Mouse (Mus musculus) adrenal gland (tissue): Measurements from ENCODE around the gene Elovl2.
"Not testable (repeated sequence)": the region's sequence is repeated elsewhere in the genome, so short reads cannot be mapped to it uniquely, and the experiment has no call there.

Experiments
- intact Hi-C: fragments of 180-260 bp; cut with DNase I; formaldehyde crosslinking; loops from one replicate; pipeline ENCODE4 v1.15.1; 2025
- long read RNA-seq, 2 experiments: library from polyadenylated mRNA; unstranded; transcript quantifications; one replicate each; pipeline ENCODE4 v2.0.0; 2020; ENCODE audit warnings: borderline replicate concordance in 1 of 2; ENCODE audit not compliant: insufficient replicate concordance in 1 of 2

The Elovl2 gene
- long read RNA-seq, experiment 1: 0 reads
- long read RNA-seq, experiment 2: 0 reads

GRCm38 (mm10) chr13:41220304-41220834 is at the start of gene Elovl2:
Elovl2 (minus strand) TSS chr13:41220405.
- intact Hi-C loops: no loop called here

- intact Hi-C loops: no loop called here
Observed at GRCm38 (mm10) chr13:41267827-41268408, 47.7 kb upstream of the Elovl2 start.

- intact Hi-C loops: no loop called here
Observed at GRCm38 (mm10) chr13:41263304-41264006, 43.2 kb upstream of the Elovl2 start.

- intact Hi-C loops: not testable (repeated sequence)
Observed at GRCm38 (mm10) chr13:41261617-41262016, 41.4 kb upstream of the Elovl2 start.

DNA sequence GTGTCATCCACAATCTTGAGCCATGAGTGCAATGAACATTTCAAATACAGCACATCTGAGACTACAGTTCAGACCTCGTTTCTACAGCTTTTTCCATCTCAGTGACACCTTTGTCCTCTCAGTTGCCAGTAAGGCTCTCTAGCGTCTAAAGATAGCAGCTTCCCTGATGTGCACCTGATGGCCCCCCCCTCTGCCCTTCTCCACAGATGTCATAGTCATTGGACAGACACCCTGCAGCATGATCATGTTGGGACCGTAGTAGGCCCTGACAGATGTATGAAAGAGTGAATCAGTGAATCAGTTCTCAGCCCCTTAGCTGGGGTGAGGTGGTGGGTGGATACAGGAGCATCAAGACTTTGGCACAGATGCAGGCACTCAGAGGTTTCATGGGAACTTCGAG is 37.6 kb upstream of the Elovl2 start:
- intact Hi-C loops: no loop called here

- intact Hi-C loops: no loop called here
Observed at GRCm38 (mm10) chr13:41256962-41257361, 36.8 kb upstream of the Elovl2 start.

DNA sequence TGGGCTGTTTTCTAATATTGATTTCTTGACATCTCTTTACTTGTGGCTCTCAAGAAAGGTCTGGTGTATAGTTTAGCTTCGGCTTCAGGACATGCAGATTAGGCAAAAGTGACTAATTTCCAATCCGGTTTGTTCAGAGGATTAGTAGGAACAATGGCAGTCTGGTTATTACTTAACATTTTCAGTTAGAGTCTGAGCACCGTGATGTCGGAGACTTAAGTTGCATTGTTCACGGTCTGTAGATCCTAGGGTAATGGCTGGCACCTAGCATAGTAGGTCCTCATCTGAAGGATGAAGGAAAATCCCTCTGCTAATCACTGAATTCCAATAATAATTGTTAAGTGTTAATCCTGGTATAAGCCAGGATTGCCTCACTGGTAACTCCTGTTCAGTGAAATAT is 35.9 kb upstream of the Elovl2 start:
- intact Hi-C loops: no loop called here

DNA sequence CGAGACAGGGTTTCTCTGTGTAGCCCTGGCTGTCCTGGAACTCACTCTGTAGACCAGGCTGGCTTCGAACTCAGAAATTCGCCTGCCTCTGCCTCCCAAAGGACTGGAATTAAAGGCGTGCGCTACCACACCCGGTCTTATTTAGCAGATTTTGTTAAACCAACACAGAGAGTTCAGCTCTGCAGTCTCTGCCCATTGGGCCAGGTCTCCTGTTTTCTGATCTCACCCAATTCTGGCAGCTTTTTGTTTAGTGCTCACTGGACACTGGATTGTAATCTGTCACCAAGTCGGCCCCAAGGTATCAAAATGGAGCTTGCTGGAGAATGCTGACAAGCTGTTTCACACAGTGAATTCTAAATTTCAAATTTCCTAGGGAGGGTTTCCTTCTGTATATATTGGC is 32.5 kb upstream of the Elovl2 start:
- intact Hi-C loops: no loop called here

DNA sequence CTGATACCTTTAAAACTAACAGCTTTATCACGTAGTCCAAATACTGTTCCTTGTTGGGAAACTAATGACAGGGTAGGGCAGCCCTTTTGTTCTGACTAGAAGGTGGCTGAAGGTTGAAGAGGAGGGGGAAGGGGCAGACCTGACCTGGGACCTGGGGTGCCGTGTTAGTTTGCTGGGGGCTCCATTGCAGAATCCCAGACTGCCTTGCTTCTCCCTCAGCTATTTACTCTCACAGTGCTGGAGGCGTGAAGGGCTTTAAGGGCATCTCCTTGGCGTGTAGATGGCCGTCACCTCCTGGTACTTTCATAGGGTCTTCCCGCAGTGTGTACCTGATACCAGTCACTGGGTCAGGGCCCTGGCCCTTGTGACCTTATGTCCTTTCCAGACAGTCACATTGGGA is 31.9 kb upstream of the Elovl2 start:
- intact Hi-C loops: no loop called here

GRCm38 (mm10) chr13:41251667-41252066 is 31.5 kb upstream of the Elovl2 start:
- intact Hi-C loops: no loop called here

GRCm38 (mm10) chr13:41251232-41251631 is 31.0 kb upstream of the Elovl2 start:
- intact Hi-C loops: not testable (repeated sequence)

GRCm38 (mm10) chr13:41250318-41250981 is 30.2 kb upstream of the Elovl2 start:
- intact Hi-C loops: no loop called here

- intact Hi-C loops: loop anchor here (10.0 kb wide), 1 partner anchor 235 kb away; the partner anchor contains the start of gene Tmem14c
Observed at GRCm38 (mm10) chr13:41249538-41250317, 29.5 kb upstream of the Elovl2 start, which contains the start of gene Smim13. Smim13 (plus strand) TSS chr13:41249844.

DNA sequence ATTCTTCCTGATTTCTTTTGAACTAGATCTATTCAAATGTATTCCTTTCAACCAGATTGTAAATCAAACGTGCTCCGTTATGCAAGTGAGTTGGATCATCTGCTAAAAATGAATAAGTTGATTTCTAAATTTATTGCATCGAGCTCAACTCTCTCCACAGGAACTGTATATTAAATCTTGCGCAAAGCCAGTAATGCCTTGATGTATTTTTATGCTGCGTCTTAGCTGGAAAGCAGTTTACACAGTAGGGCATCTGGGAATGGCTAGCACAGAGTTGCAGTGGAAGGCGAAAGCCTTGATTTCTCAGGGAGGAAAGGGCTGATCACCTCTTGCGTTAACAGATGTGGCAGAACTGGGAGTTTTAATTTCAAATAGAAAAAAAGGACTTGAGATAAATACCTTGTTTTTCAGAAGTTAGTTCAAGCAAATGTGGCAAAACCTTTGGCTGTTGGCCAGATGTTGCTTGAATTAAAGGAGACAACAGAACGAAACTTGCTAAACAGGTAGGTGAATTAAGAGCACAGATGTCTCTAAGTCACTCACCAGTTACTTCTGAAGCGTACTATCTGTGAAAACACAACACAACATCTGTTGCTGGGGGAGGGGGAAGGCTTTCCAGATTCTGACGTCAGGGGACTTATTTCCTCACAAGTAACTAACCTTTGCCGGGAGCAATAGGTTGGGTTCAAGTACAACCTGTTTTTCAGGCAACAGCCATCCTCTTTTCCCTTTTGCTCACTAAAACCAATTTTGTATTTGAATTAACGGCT is 28.7 kb upstream of the Elovl2 start:
- intact Hi-C loops: loop anchor here (10.0 kb wide), 1 partner anchor 234 kb away; the partner anchor contains the start of gene Tmem14c

- intact Hi-C loops: loop anchor here (10.0 kb wide), 1 partner anchor 230 kb away; the partner anchor contains the start of gene Tmem14c
Observed at GRCm38 (mm10) chr13:41244306-41244830, 24.2 kb upstream of the Elovl2 start.

GRCm38 (mm10) chr13:41241557-41241956 is 21.4 kb upstream of the Elovl2 start:
- intact Hi-C loops: loop anchor here (10.0 kb wide), 1 partner anchor 227 kb away; the partner anchor contains the start of gene Tmem14c

DNA sequence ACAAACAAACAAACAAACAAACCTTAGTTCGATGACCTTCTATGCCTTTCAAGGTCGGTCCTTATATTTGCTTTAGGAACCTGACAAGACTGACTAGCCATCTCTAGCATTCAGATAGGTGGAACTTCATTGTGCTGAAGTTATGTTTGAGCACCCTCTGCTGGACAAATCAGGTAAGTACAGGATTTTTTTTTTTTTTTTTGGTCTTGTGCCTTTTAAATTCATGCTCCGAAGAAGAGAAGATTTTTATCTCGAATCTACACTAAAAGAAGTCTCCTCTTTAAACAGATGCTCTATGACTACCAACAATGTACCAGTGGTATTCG is 18.6 kb upstream of the Elovl2 start:
- intact Hi-C loops: loop anchor here (2.0 to 5.0 kb wide), 3 partner anchors 92 to 454 kb away; no protein-coding TSS in a partner anchor

GRCm38 (mm10) chr13:41238035-41238804 is 18.0 kb upstream of the Elovl2 start:
- intact Hi-C loops: loop anchor here (2.0 to 5.0 kb wide), 3 partner anchors 91 to 453 kb away; no protein-coding TSS in a partner anchor
